Mouse (Mus musculus) myocyte (in vitro differentiated cells): ENCODE data around the gene Naa25.

Source experiments
- POLR2A ChIP-seq: IDR thresholded peaks from one replicate; pipeline ENCODE4 v1.6.1; 2011; ENCODE audit warnings: low read depth, mild to moderate bottlenecking, control low read depth, moderate library complexity; ENCODE audit not compliant: insufficient read length
- REST ChIP-seq: IDR thresholded peaks from one replicate; pipeline ENCODE4 v1.6.1; 2011; ENCODE audit warnings: mild to moderate bottlenecking, control low read depth, moderate library complexity; ENCODE audit not compliant: insufficient read depth, insufficient read length
- TCF12 ChIP-seq: IDR thresholded peaks from one replicate; pipeline ENCODE4 v1.6.1; 2011; ENCODE audit warnings: mild to moderate bottlenecking, control low read depth; ENCODE audit not compliant: poor library complexity, insufficient read depth, severe bottlenecking

GRCm38 (mm10) chr5:121449976-121450375, 52.2 kb downstream of the Naa25 start:
- no peak for TF ChIP-seq POLR2A
- no peak for TF ChIP-seq TCF12
- TF ChIP-seq REST, result no peak
